Mouse (Mus musculus) hindbrain, embryonic 14.5 days (tissue): Measurements from ENCODE around the gene Bzw1. TPM values are rescaled to one million over a fixed set of nuclear protein-coding genes. Genes with fewer than 3 reads are reported as not detected.
"Not testable (repeated sequence)": the region's sequence is repeated elsewhere in the genome, so short reads cannot be mapped to it uniquely, and the experiment has no call there.

Experiments used
- ATAC-seq: fragments of 200-750 bp; cut with Nextera tagmentation; 2 replicates; pipeline ENCODE4 v1.8.0; 2017; ENCODE audit warnings: moderate number of reproducible peaks, mild to moderate bottlenecking, moderate TSS enrichment, moderate library complexity; ENCODE audit not compliant: low FRiP score
- DNase-seq: peaks from one replicate; pipeline ENCODE4 v3.0.0-alpha.2; 2015; ENCODE audit warnings: low spot score
- H3K27ac ChIP-seq: fragments of 300-500 bp; sonication (generic); 2 replicates; pipeline ENCODE4 v1.5.1; 2014; ENCODE audit warnings: mild to moderate bottlenecking, moderate library complexity
- H3K27me3 ChIP-seq: fragments of 300-500 bp; sonication (generic); 2 replicates; pipeline ENCODE4 v1.6.1; 2014; ENCODE audit warnings: mild to moderate bottlenecking, low read length, mixed read lengths; ENCODE audit not compliant: control insufficient read depth, insufficient read depth
- H3K36me3 ChIP-seq: fragments of 300-500 bp; sonication (generic); replicated peaks from 2 replicates; pipeline ENCODE4 v1.6.1; 2014; ENCODE audit not compliant: control insufficient read depth, insufficient read depth
- H3K4me1 ChIP-seq: fragments of 300-500 bp; sonication (generic); replicated peaks from 2 replicates; pipeline ENCODE4 v1.6.1; 2014; ENCODE audit warnings: antibody characterized with exemption, low read length, mixed read lengths; ENCODE audit not compliant: control insufficient read depth, insufficient read depth
- H3K4me2 ChIP-seq: fragments of 300-500 bp; sonication (generic); replicated peaks from 2 replicates; pipeline ENCODE4 v1.6.1; 2014; ENCODE audit warnings: mild to moderate bottlenecking, moderate library complexity
- H3K4me3 ChIP-seq: fragments of 300-500 bp; sonication (generic); replicated peaks from 2 replicates; pipeline ENCODE4 v1.5.1; 2014; ENCODE audit warnings: mild to moderate bottlenecking, low read length
- H3K9ac ChIP-seq: fragments of 300-500 bp; sonication (generic); 2 replicates; pipeline ENCODE4 v1.6.1; 2014
- H3K9me3 ChIP-seq: fragments of 300-500 bp; sonication (generic); 2 replicates; pipeline ENCODE4 v1.6.1; 2016; ENCODE audit warnings: low read length; ENCODE audit not compliant: control insufficient read depth
- WGBS: fragments of 180-500 bp; shearing (Covaris S2); extraction: QIAGEN DNeasy Blood & Tissue Kit; methylation state at CpG from one replicate; pipeline ENCODE4 v1.1.7; 2014; 5-methylcytosine and 5-hydroxymethylcytosine counted together
- polyA plus RNA-seq: library from polyadenylated mRNA; unstranded; fragments of >200 nt; fragmentation: Nextera tagmentation; extraction: Ambion mirVana; gene quantifications from 2 replicates; pipeline ENCODE4 v1.2.1, GENCODE M21; 2014

Gene Bzw1
- polyA plus RNA-seq, 1 experiment from 2014 or later: 372 TPM

GRCm38 (mm10) chr1:58365829-58366228, 26.9 kb upstream of the Bzw1 start:
- WGBS: 98% methylated on average over 3 of the region's 3 CpGs
- Histone ChIP-seq H3K4me2 (no peak overlapping the region), H3K4me3 (no peak overlapping the region), H3K27ac (no peak overlapping the region), H3K9ac (no peak overlapping the region), H3K27me3 (no peaks in the 10 kb centered on the region), H3K36me3 (no peaks in the 10 kb centered on the region), H3K9me3 (no peaks in the 10 kb centered on the region), H3K4me1 (no peaks in the 10 kb centered on the region)
- DNase-seq: no peak
- ATAC-seq: no peak

GRCm38 (mm10) chr1:58366737-58367471, 25.8 kb upstream of the Bzw1 start:
- Histone ChIP-seq H3K9ac (no peak overlapping the region), H3K4me2 (no peak overlapping the region), H3K4me1 (no peaks in the 10 kb centered on the region), H3K27ac (no peak overlapping the region), H3K9me3 (no peaks in the 10 kb centered on the region), H3K27me3 (no peaks in the 10 kb centered on the region), H3K4me3 (no peak overlapping the region), H3K36me3 (no peaks in the 10 kb centered on the region)
- 85% methylated on average over 12 of the region's 12 CpGs for WGBS
- ATAC-seq (no peak), DNase-seq (no peak)

GRCm38 (mm10) chr1:58369716-58370115, 23.0 kb upstream of the Bzw1 start:
- no peaks in the 10 kb centered on the region for H3K36me3 ChIP-seq
- no peak overlapping the region for H3K9ac ChIP-seq
- H3K27ac ChIP-seq: no peak overlapping the region
- no peak overlapping the region for H3K4me3 ChIP-seq
- H3K27me3 ChIP-seq: no peaks in the 10 kb centered on the region
- 77% methylated on average over 2 of the region's 2 CpGs for WGBS
- no peak overlapping the region for H3K4me2 ChIP-seq
- no peaks in the 10 kb centered on the region for H3K9me3 ChIP-seq
- ATAC-seq: no peak
- no peak for DNase-seq
- no peaks in the 10 kb centered on the region for H3K4me1 ChIP-seq

GRCm38 (mm10) chr1:58374266-58374665, 18.4 kb upstream of the Bzw1 start:
- not testable (repeated sequence) for H3K9ac ChIP-seq, H3K27ac ChIP-seq, H3K4me1 ChIP-seq, ATAC-seq, H3K4me3 ChIP-seq, H3K9me3 ChIP-seq, H3K4me2 ChIP-seq, DNase-seq, H3K36me3 ChIP-seq, H3K27me3 ChIP-seq
- WGBS: 81% methylated on average over 2 of the region's 2 CpGs

- 81% methylated on average over 3 of the region's 3 CpGs for WGBS
- Histone ChIP-seq H3K4me1 (no peaks in the 10 kb centered on the region), H3K4me2 (no peak overlapping the region), H3K4me3 (no peak overlapping the region), H3K9me3 (no peaks in the 10 kb centered on the region), H3K27me3 (no peaks in the 10 kb centered on the region), H3K36me3 (no peaks in the 10 kb centered on the region), H3K9ac (no peak overlapping the region), H3K27ac (no peak overlapping the region)
- ATAC-seq (no peak), DNase-seq (no peak)
Observed at GRCm38 (mm10) chr1:58375574-58376147, 17.0 kb upstream of the Bzw1 start.

DNA sequence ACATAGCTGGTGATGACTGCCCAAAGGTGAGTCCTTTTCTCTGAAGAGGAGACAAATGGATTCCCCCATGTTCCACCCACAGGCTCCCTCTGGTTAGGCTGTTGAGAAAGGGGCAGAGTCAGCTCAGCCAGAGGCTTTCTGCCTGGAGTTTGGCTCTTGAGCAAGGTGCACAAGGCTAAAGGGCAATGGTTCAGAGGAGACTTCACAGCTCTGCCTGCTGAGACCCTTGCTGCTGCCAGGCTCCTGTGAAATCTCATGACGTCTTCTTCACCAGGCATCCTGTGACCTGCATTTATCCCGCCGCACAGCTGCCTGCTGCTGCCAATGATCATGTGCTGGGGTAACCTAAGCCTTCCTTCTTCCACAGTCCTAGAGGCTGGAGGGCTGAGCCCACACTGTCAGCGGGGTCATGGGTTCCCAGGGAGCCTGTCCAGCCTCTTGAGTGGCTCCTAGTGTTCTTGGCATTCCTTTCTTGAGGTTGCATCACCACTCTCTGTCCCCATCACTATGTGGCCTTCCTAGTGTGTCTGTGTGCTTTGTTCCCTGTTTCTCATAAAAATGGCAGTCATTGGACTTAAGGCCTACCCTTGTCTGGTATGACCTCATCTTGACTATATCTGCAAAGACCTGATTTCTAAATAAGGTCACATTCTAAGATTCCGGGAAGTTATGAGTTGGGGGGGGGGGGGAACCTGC, 10.0 kb upstream of the Bzw1 start:
- no peak for DNase-seq
- Histone ChIP-seq H3K4me3 (no peak overlapping the region), H3K27ac (no peak overlapping the region), H3K27me3 (no peaks in the 10 kb centered on the region), H3K9me3 (no peaks in the 10 kb centered on the region), H3K36me3 (no peaks in the 10 kb centered on the region), H3K4me1 (no peaks in the 10 kb centered on the region), H3K9ac (no peak overlapping the region), H3K4me2 (no peak overlapping the region)
- 70% methylated on average over 5 of the region's 5 CpGs for WGBS
- no peak for ATAC-seq

GRCm38 (mm10) chr1:58391421-58392267, 1.1 kb upstream of the Bzw1 start:
- DNase-seq: no peak
- Histone ChIP-seq H3K9me3 (no peaks in the 10 kb centered on the region), H3K9ac (peak overlapping the region; percentile 98), H3K27ac (peak overlapping the region; percentile 100), H3K4me1 (peaks cover 17% of the 10 kb centered on the region), H3K4me2 (peak overlapping the region; percentile 60), H3K27me3 (no peaks in the 10 kb centered on the region), H3K36me3 (peaks cover 22% of the 10 kb centered on the region), H3K4me3 (peak overlapping the region; percentile 94)
- 47% methylated on average over 19 of the region's 19 CpGs for WGBS
- no peak for ATAC-seq

DNA sequence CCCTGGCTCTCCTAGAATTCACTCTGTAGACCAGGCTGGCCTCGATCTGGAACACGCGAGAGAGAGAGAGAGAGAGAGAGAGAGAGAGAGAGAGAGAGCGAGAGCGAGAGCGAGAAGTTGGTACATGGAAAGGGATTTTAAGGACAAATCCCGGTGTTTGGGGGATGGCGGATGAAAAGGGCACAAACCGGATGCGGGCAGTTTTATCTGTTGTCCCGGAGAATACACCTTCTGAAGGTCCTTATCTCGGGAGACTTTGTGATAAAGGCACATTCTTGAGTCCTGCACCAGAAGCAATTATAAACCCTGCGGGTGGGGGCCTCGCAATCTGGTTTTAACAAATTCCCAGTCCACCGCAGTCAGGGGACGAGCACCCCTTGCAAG, 438 bp upstream of the Bzw1 start:
- peak overlapping the region; percentile 100 for H3K27ac ChIP-seq
- peaks cover 17% of the 10 kb centered on the region for H3K4me1 ChIP-seq
- H3K4me2 ChIP-seq: peak overlapping the region; percentile 60
- ATAC-seq (no peak; the same call in 1 of the 2 replicates), DNase-seq (peak; percentile 67)
- no peaks in the 10 kb centered on the region for H3K9me3 ChIP-seq
- H3K4me3 ChIP-seq: peak overlapping the region; percentile 94
- 0% methylated on average over 16 of the region's 16 CpGs for WGBS
- H3K27me3 ChIP-seq: no peaks in the 10 kb centered on the region
- H3K36me3 ChIP-seq: peaks cover 28% of the 10 kb centered on the region
- peak overlapping the region; percentile 98 for H3K9ac ChIP-seq
